Mouse (Mus musculus) hindbrain, embryonic 13.5 days (tissue): ENCODE data around the gene Arhgef17. TPM values are rescaled to one million over a fixed set of nuclear protein-coding genes. Genes with fewer than 3 reads are reported as not detected.

Experiments
- ATAC-seq: fragments of 200-750 bp; cut with Nextera tagmentation; 2 replicates; pipeline ENCODE4 v1.8.0; 2017; ENCODE audit warnings: moderate TSS enrichment; ENCODE audit not compliant: low FRiP score
- H3K27ac ChIP-seq: fragments of 300-500 bp; sonication (generic); 2 replicates; pipeline ENCODE4 v1.5.1; 2015; ENCODE audit warnings: inconsistent platforms, mild to moderate bottlenecking, moderate library complexity
- H3K27me3 ChIP-seq: fragments of 300-500 bp; sonication (generic); 2 replicates; pipeline ENCODE4 v1.6.1; 2015; ENCODE audit warnings: mild to moderate bottlenecking, inconsistent platforms
- H3K36me3 ChIP-seq: fragments of 300-500 bp; sonication (generic); 2 replicates; pipeline ENCODE4 v1.6.1; 2015; ENCODE audit warnings: mild to moderate bottlenecking, inconsistent platforms
- H3K4me1 ChIP-seq: fragments of 300-500 bp; sonication (generic); replicated peaks from 2 replicates; pipeline ENCODE4 v1.6.1; 2015; ENCODE audit warnings: inconsistent platforms
- H3K4me2 ChIP-seq: fragments of 300-500 bp; sonication (generic); 2 replicates; pipeline ENCODE4 v1.6.1; 2015; ENCODE audit warnings: inconsistent platforms, mild to moderate bottlenecking, moderate library complexity
- H3K4me3 ChIP-seq: fragments of 300-500 bp; sonication (generic); 2 replicates; pipeline ENCODE4 v1.5.1; 2015; ENCODE audit warnings: mild to moderate bottlenecking, inconsistent platforms
- H3K9ac ChIP-seq: fragments of 300-500 bp; sonication (generic); 2 replicates; pipeline ENCODE4 v1.6.1; 2015; ENCODE audit warnings: mild to moderate bottlenecking, inconsistent platforms
- H3K9me3 ChIP-seq: fragments of 300-500 bp; sonication (generic); 2 replicates; pipeline ENCODE4 v1.6.1; 2016; ENCODE audit warnings: inconsistent platforms
- WGBS: fragments of 180-500 bp; shearing (Covaris S2); methylation state at CpG from one replicate; pipeline ENCODE4 v1.1.7; 2015; 5-methylcytosine and 5-hydroxymethylcytosine counted together
- polyA plus RNA-seq: library from polyadenylated mRNA; unstranded; fragments of >200 nt; fragmentation: Nextera tagmentation; extraction: Ambion mirVana; gene quantifications from 2 replicates; pipeline ENCODE4 v1.2.1, GENCODE M21; 2015

Arhgef17 gene
- polyA plus RNA-seq = 7.2 and 7.7 TPM in 2 replicates

DNA sequence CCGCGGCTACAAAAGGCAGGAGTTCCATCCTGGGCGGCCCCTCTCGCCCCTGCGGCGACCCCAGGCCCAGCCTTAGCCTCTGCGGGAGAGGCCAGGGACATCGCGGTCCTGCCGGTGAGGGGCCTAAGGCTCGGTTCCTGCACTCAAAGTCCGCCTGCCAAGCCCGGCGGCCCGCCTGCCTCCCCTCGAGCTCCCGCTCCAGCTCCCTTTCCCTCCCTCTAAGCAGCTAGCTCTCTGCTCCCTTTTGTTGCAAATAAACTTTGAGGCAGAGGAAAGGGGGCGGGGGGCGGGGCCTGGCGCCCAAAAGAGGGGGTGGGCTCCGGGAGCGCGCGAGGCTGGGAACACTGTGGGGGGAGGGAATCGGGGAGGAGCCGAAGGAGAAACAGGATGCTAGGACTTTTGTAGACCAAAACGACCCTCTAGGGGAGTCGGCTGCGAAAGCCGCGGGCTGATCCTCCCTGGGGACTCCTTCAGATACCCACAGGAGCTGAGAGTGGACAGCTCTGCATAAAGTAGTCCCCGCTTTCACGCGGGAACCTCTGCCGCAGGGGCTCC, at the start of gene Arhgef17:
Gene Arhgef17 (minus strand): TSS at position 182 of the 555 bp plus-strand sequence.
- H3K9ac ChIP-seq = peak within 1 kb of the TSS; percentile 76
- H3K4me1 ChIP-seq = peaks cover 60% of the 10 kb centered on the region
- H3K4me2 ChIP-seq = peak within 1 kb of the TSS; percentile 80
- peaks cover 74% of the 10 kb centered on the region for H3K27me3 ChIP-seq
- peak; percentile 68 for ATAC-seq
- H3K36me3 ChIP-seq = no peaks in the 10 kb centered on the region
- under 1% methylated on average over 33 of the region's 35 CpGs for WGBS
- peak within 1 kb of the TSS; percentile 81 for H3K27ac ChIP-seq
- H3K4me3 ChIP-seq = peak within 1 kb of the TSS; percentile 50
- no peaks in the 10 kb centered on the region for H3K9me3 ChIP-seq

- no peak for ATAC-seq
- 50% methylated on average over 2 of the region's 2 CpGs for WGBS
- Histone ChIP-seq H3K4me1 (peaks cover 7% of the 10 kb centered on the region), H3K9ac (no peak overlapping the region), H3K9me3 (no peaks in the 10 kb centered on the region), H3K27ac (no peak overlapping the region), H3K27me3 (peaks cover 18% of the 10 kb centered on the region), H3K4me3 (no peak overlapping the region), H3K4me2 (no peak overlapping the region), H3K36me3 (no peaks in the 10 kb centered on the region)
Observed at GRCm38 (mm10) chr7:100979175-100979574, 47.3 kb upstream of the Arhgef17 start.

GRCm38 (mm10) chr7:100978171-100978570, 46.3 kb upstream of the Arhgef17 start:
- WGBS = 90% methylated on average over 5 of the region's 5 CpGs
- H3K9me3 ChIP-seq = no peaks in the 10 kb centered on the region
- peaks cover 11% of the 10 kb centered on the region for H3K4me1 ChIP-seq
- ATAC-seq = no peak
- no peak overlapping the region for H3K4me2 ChIP-seq
- peaks cover 28% of the 10 kb centered on the region for H3K27me3 ChIP-seq
- H3K4me3 ChIP-seq = no peak overlapping the region
- no peak overlapping the region for H3K9ac ChIP-seq
- no peaks in the 10 kb centered on the region for H3K36me3 ChIP-seq
- no peak overlapping the region for H3K27ac ChIP-seq

DNA sequence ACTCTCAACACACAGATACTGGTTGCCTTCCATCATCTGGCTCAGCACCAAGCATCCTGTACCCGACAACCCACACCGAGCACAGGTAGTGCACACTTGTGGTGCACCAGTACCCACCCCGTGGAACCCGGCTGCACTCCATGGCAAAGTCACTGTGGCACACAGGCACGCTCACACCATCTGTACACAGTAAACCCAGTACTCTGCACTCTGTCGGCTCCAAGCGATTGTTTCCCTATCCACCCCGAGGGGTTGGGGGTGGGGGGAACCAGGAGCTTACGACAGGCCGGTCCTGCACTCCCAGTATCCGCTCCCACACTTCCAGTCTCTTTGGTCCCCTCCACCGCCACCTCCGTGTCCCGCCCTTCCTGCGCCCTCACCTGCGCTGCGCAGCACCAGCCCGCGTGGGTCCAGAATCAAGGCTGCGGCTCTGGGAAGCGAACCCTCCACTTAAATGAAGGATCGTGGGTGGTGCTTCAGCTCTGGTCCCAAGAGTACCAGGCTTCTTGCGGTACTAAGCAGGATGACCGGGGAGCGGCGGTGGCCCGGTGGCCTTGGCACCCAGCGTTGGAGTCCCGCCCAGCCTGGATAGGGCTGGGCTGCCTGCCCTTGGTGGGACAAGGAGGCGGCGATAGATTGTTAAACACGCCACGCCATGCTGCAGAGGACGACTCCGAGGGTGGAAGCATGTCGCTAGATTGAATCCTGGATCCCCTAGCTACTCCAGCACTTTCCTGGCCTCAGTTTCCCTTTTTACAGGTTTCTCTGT, 42.4 kb upstream of the Arhgef17 start, which contains the start of gene P2ry6:
Gene P2ry6 (minus strand): TSS at position 515 of the 769 bp plus-strand sequence.
- 4% methylated on average over 36 of the region's 36 CpGs for WGBS
- H3K9me3 ChIP-seq = no peaks in the 10 kb centered on the region
- H3K9ac ChIP-seq = peak within 1 kb of the TSS; percentile 59
- H3K4me1 ChIP-seq = peaks cover 15% of the 10 kb centered on the region
- no peaks in the 10 kb centered on the region for H3K36me3 ChIP-seq
- H3K27me3 ChIP-seq = peaks cover 44% of the 10 kb centered on the region
- ATAC-seq = peak; percentile 46; the same call in 1 of the 2 replicates
- H3K4me2 ChIP-seq = peak within 1 kb of the TSS; percentile 54
- no peak within 1 kb of the TSS for H3K27ac ChIP-seq
- H3K4me3 ChIP-seq = peak within 1 kb of the TSS; percentile 35

DNA sequence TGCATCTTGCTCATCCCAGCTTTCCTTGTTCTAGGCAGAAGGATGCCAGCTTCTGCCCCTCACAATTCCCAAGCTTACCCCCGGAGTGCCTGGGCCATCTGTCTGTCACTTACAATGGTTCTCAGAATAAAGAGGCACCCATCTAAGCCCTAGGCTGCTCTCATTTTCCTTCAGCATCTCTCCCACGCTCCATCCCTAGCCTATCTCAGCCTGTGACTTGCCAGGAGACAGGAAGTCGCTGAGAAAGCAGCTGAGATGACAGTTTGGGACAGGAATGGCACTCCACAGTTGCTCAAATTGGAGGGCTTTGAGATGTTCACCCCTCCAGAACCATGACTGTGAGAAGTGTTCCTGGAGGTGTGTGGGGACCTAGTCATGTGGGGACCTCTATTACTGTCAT, 41.0 kb upstream of the Arhgef17 start:
- 38% methylated on average over 3 of the region's 3 CpGs for WGBS
- Histone ChIP-seq H3K27me3 (peaks cover 42% of the 10 kb centered on the region), H3K4me2 (no peak overlapping the region), H3K27ac (no peak overlapping the region), H3K4me1 (peaks cover 15% of the 10 kb centered on the region), H3K36me3 (no peaks in the 10 kb centered on the region), H3K9me3 (no peaks in the 10 kb centered on the region), H3K9ac (0 out of 2 replicates have a peak overlapping the region, but pooled peaks have one; percentile 19), H3K4me3 (no peak overlapping the region)
- no peak for ATAC-seq

- peaks cover 7% of the 10 kb centered on the region for H3K4me1 ChIP-seq
- no peak for ATAC-seq
- H3K27ac ChIP-seq = no peak overlapping the region
- no peak overlapping the region for H3K4me3 ChIP-seq
- no peaks in the 10 kb centered on the region for H3K36me3 ChIP-seq
- H3K27me3 ChIP-seq = peaks cover 24% of the 10 kb centered on the region
- no peak overlapping the region for H3K9ac ChIP-seq
- WGBS = 79% methylated on average over 10 of the region's 10 CpGs
- H3K4me2 ChIP-seq = no peak overlapping the region
- H3K9me3 ChIP-seq = no peaks in the 10 kb centered on the region
Observed at GRCm38 (mm10) chr7:100968874-100969659, 37.2 kb upstream of the Arhgef17 start.

- 85% methylated on average over 6 of the region's 6 CpGs for WGBS
Observed at GRCm38 (mm10) chr7:100968376-100968775, 36.5 kb upstream of the Arhgef17 start.

DNA sequence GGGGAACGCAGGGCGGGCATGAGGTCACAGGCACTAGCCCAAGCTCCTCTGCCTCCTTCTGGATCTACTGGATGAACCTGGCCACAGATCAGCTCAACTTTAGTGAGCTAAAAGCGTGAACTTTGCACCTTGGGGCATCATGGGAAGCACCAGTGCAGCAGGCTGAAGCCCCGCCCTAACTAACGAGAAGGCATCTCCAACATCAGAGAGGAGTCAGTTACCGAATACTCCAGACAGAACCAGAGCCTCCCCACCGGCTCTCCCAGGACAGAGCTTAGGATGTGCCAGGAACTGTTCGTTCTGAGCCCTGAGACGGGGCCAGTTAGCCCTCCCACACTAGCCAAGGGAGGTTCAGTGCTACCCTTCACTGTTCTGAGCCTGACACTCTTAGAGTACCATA, 35.9 kb upstream of the Arhgef17 start:
- no peak overlapping the region for H3K27ac ChIP-seq
- ATAC-seq = no peak
- H3K4me2 ChIP-seq = no peak overlapping the region
- no peaks in the 10 kb centered on the region for H3K36me3 ChIP-seq
- peaks cover 12% of the 10 kb centered on the region for H3K27me3 ChIP-seq
- H3K9me3 ChIP-seq = no peaks in the 10 kb centered on the region
- H3K4me1 ChIP-seq = 0 out of 2 replicates have a peak, but pooled peaks cover 8% of the 10 kb centered on the region
- no peak overlapping the region for H3K4me3 ChIP-seq
- WGBS = 83% methylated on average over 9 of the region's 9 CpGs
- no peak overlapping the region for H3K9ac ChIP-seq

More at GRCm38 (mm10) chr7:100968376-100968775, 36.5 kb upstream of the Arhgef17 start:
- Histone ChIP-seq H3K9ac (no peak overlapping the region), H3K27ac (no peak overlapping the region), H3K4me3 (no peak overlapping the region), H3K27me3 (peaks cover 17% of the 10 kb centered on the region), H3K4me1 (0 out of 2 replicates have a peak, but pooled peaks cover 5% of the 10 kb centered on the region), H3K36me3 (no peaks in the 10 kb centered on the region), H3K9me3 (no peaks in the 10 kb centered on the region), H3K4me2 (no peak overlapping the region)
- no peak for ATAC-seq

- 83% methylated on average over 7 of the region's 7 CpGs for WGBS
- Histone ChIP-seq H3K4me2 (no peak overlapping the region), H3K9ac (no peak overlapping the region), H3K9me3 (no peaks in the 10 kb centered on the region), H3K27ac (no peak overlapping the region), H3K4me3 (no peak overlapping the region), H3K27me3 (no peaks in the 10 kb centered on the region), H3K4me1 (0 out of 2 replicates have a peak, but pooled peaks cover 5% of the 10 kb centered on the region), H3K36me3 (no peaks in the 10 kb centered on the region)
- ATAC-seq = no peak
Observed at GRCm38 (mm10) chr7:100966014-100966413, 34.1 kb upstream of the Arhgef17 start.

DNA sequence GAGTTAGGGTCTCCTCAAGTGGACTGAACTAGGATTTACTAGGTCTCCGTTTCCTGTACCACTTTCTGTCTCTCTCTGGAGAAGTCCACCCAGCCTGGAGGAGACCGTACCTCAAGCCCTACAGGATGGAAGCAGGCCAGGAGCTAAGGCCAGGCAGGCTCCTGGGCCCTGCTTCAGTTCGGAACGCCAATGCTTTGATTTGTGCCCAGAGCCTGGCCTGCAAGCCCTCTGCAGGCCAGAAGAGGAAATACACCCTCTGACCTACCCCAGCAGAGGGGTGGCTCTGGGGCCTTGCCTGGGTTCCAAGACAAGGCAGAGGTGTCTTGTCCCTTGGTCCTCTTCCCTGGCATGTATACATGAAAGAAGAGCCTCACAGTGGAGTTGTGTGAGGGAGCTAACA, 33.2 kb upstream of the Arhgef17 start:
- no peak for ATAC-seq
- Histone ChIP-seq H3K4me1 (0 out of 2 replicates have a peak, but pooled peaks cover 5% of the 10 kb centered on the region), H3K27me3 (no peaks in the 10 kb centered on the region), H3K4me3 (no peak overlapping the region), H3K9ac (no peak overlapping the region), H3K9me3 (no peaks in the 10 kb centered on the region), H3K4me2 (no peak overlapping the region), H3K27ac (no peak overlapping the region), H3K36me3 (no peaks in the 10 kb centered on the region)
- WGBS = 24% methylated on average over 4 of the region's 4 CpGs

GRCm38 (mm10) chr7:100964242-100964641, 32.3 kb upstream of the Arhgef17 start:
- no peak overlapping the region for H3K4me2 ChIP-seq
- H3K9ac ChIP-seq = no peak overlapping the region
- no peaks in the 10 kb centered on the region for H3K27me3 ChIP-seq
- 0 out of 2 replicates have a peak, but pooled peaks cover 5% of the 10 kb centered on the region for H3K4me1 ChIP-seq
- H3K4me3 ChIP-seq = no peak overlapping the region
- ATAC-seq = no peak
- H3K9me3 ChIP-seq = no peaks in the 10 kb centered on the region
- 84% methylated on average over 6 of the region's 6 CpGs for WGBS
- no peaks in the 10 kb centered on the region for H3K36me3 ChIP-seq
- no peak overlapping the region for H3K27ac ChIP-seq

- Histone ChIP-seq H3K27ac (no peak overlapping the region), H3K9me3 (no peaks in the 10 kb centered on the region), H3K36me3 (no peaks in the 10 kb centered on the region), H3K4me3 (no peak overlapping the region), H3K27me3 (no peaks in the 10 kb centered on the region), H3K9ac (no peak overlapping the region), H3K4me1 (0 out of 2 replicates have a peak, but pooled peaks cover 5% of the 10 kb centered on the region), H3K4me2 (no peak overlapping the region)
- WGBS = 75% methylated on average over 8 of the region's 8 CpGs
- ATAC-seq = no peak
Observed at GRCm38 (mm10) chr7:100963381-100963780, 31.5 kb upstream of the Arhgef17 start.
